Mouse (Mus musculus): ENCODE data around the gene Plch1. TPM values are rescaled to one million over a fixed set of nuclear protein-coding genes. Genes with fewer than 3 reads are reported as not detected.

The Plch1 gene
- polyA plus RNA-seq, 1 experiment from 2014 or later = 5.4 TPM

DNA sequence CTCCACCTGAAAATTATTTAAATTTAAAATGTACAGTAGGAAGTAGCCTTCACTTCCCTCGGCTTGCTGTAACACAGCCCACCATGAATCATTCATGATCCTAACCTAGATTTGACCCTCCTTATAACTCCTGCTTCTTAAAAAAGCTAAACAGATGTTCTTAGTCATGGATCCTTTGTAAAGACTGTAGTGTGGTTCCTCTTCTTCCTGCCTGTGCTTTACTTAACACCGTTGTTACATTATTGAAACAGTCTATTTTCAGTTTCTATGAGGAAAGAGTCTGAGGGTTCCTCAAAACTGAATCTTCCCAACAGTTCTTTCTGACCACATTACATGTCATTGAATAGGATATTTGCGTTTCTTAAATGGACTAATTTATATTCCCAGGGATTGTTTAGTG lies 234.0 kb downstream of the Plch1 start:
- no peak overlapping the region for H3K4me3 ChIP-seq (ENCODE audit: low read length)
- no peaks in the 10 kb centered on the region for H3K9me3 ChIP-seq (ENCODE audit: control insufficient read depth, low read length)
- no peaks in the 10 kb centered on the region for H3K27me3 ChIP-seq (replicated peaks; ENCODE audit: control insufficient read depth, insufficient read depth, low read length)
- ATAC-seq = no peak
- H3K9ac ChIP-seq (ENCODE audit: low read depth, low read length) = no peak overlapping the region
- H3K36me3 ChIP-seq (ENCODE audit: control insufficient read depth, insufficient read depth, low read length) = no peaks in the 10 kb centered on the region
- 66% methylated on average over 3 of the region's 3 CpGs for WGBS
- no peak overlapping the region for H3K4me2 ChIP-seq (ENCODE audit: low read depth, low read length)
- no peak overlapping the region for H3K27ac ChIP-seq (ENCODE audit: low read length)
- H3K4me1 ChIP-seq (ENCODE audit: control insufficient read depth, insufficient read depth, low read length) = no peaks in the 10 kb centered on the region

DNA sequence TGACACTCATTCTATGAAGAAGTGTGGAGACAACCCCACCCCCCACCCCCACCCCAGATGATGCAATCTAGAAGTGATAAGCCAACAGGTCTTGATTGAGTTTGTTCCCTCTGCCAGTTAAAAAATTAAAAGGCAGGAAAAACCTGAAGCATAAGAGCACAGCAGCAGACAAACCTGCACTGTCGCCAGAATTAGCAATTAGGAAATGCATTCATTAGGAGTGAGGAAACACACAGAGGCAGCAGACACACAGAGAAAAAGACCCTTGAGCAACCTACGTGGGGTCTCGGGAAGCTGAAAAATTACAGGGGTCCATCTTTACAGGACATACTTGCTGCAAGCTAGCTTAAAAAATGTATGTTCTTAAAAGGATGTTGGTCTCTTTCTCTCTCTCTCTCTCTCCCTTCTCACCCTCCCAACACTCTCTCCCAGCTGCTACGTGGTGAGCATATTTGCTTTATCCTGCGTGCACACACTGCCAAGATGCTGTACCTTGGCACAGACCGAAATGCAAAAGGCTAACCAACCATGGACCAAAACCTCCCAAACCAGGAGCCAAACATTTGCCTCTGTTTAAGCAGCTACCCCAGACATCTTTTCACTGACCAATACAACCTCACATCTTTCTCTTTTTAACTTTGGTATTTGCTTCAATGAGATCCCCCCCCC lies 234.6 kb downstream of the Plch1 start:
- no peak for ATAC-seq
- H3K27ac ChIP-seq (ENCODE audit: low read length) = no peak overlapping the region
- no peak overlapping the region for H3K9ac ChIP-seq (ENCODE audit: low read depth, low read length)
- H3K4me2 ChIP-seq (ENCODE audit: low read depth, low read length) = no peak overlapping the region
- H3K4me1 ChIP-seq (ENCODE audit: control insufficient read depth, insufficient read depth, low read length) = no peaks in the 10 kb centered on the region
- WGBS = 67% methylated on average over 6 of the region's 6 CpGs
- H3K36me3 ChIP-seq (ENCODE audit: control insufficient read depth, insufficient read depth, low read length) = no peaks in the 10 kb centered on the region
- no peak overlapping the region for H3K4me3 ChIP-seq (ENCODE audit: low read length)
- H3K27me3 ChIP-seq (replicated peaks; ENCODE audit: control insufficient read depth, insufficient read depth, low read length) = no peaks in the 10 kb centered on the region
- no peaks in the 10 kb centered on the region for H3K9me3 ChIP-seq (ENCODE audit: control insufficient read depth, low read length)

Other genes with a start within 250 kb of the Plch1 start
- gene E130311K13Rik, start 30.0 kb upstream of the Plch1 start, polyA plus RNA-seq (2015; fragmentation: Nextera tagmentation; extraction: Ambion mirVana) = 4.6 and 4.7 TPM in 2 replicates
- 27.9 and 30.7 TPM in 2 replicates for gene Slc33a1, start 65.3 kb upstream of the Plch1 start, polyA plus RNA-seq (2015; fragmentation: Nextera tagmentation; extraction: Ambion mirVana)
- 30.3 and 33.5 TPM in 2 replicates for gene Gmps, start 76.6 kb upstream of the Plch1 start, polyA plus RNA-seq (2015; fragmentation: Nextera tagmentation; extraction: Ambion mirVana)
- gene Vmn2r1, start 182.1 kb upstream of the Plch1 start, polyA plus RNA-seq (2015; fragmentation: Nextera tagmentation; extraction: Ambion mirVana) = 0.05 TPM in 1 of 2 replicates, not detected in the other
- not detected in 2 replicates for gene Vmn2r2, start 242.5 kb upstream of the Plch1 start, polyA plus RNA-seq (2015; fragmentation: Nextera tagmentation; extraction: Ambion mirVana)